Mouse (Mus musculus) 3T3-L1 (cell line): ENCODE data around the gene Hes5.

Source experiments
- DNase-seq: peaks from one replicate; pipeline ENCODE4 v3.0.0-alpha.2; 2015; ENCODE audit warnings: low read depth, low spot score

Gene Hes5

GRCm38 (mm10) chr4:154960690-154961225, at the start of gene Hes5:
TSS of gene Hes5 (plus strand) at chr4:154960923.
- DNase-seq, result no peak

- no peak for DNase-seq
Observed at GRCm38 (mm10) chr4:154911644-154912043, 49.1 kb upstream of the Hes5 start.

- DNase-seq, result no peak
Observed at GRCm38 (mm10) chr4:154913845-154914244, 46.9 kb upstream of the Hes5 start.

- no peak for DNase-seq
Observed at GRCm38 (mm10) chr4:154914252-154914651, 46.5 kb upstream of the Hes5 start.

GRCm38 (mm10) chr4:154914707-154915106, 46.0 kb upstream of the Hes5 start:
- no peak for DNase-seq

GRCm38 (mm10) chr4:154915286-154915685, 45.4 kb upstream of the Hes5 start:
- DNase-seq, result no peak

GRCm38 (mm10) chr4:154916662-154917061, 44.1 kb upstream of the Hes5 start:
- DNase-seq, result no peak

GRCm38 (mm10) chr4:154922291-154922690, 38.4 kb upstream of the Hes5 start:
- DNase-seq, result no peak

GRCm38 (mm10) chr4:154922931-154923330, 37.8 kb upstream of the Hes5 start:
- DNase-seq, result no peak

GRCm38 (mm10) chr4:154925413-154925812, 35.3 kb upstream of the Hes5 start:
- no peak for DNase-seq

GRCm38 (mm10) chr4:154926969-154927898, 33.5 kb upstream of the Hes5 start:
- DNase-seq, result no peak

GRCm38 (mm10) chr4:154927899-154928337, 32.8 kb upstream of the Hes5 start:
- DNase-seq, result peak; percentile 56

GRCm38 (mm10) chr4:154928395-154929087, 32.2 kb upstream of the Hes5 start, which contains the start of gene Tnfrsf14:
TSS of gene Tnfrsf14 (minus strand) at chr4:154928563.
- no peak for DNase-seq

GRCm38 (mm10) chr4:154929088-154929660, 31.5 kb upstream of the Hes5 start:
- no peak for DNase-seq

GRCm38 (mm10) chr4:154933306-154933907, 27.3 kb upstream of the Hes5 start:
- no peak for DNase-seq

- no peak for DNase-seq
Observed at GRCm38 (mm10) chr4:154934800-154935199, 25.9 kb upstream of the Hes5 start.

GRCm38 (mm10) chr4:154935788-154936187, 24.9 kb upstream of the Hes5 start:
- DNase-seq, result no peak

- DNase-seq, result no peak
Observed at GRCm38 (mm10) chr4:154936542-154937255, 24.0 kb upstream of the Hes5 start.

GRCm38 (mm10) chr4:154937746-154938145, 23.0 kb upstream of the Hes5 start:
- no peak for DNase-seq

GRCm38 (mm10) chr4:154940156-154940555, 20.6 kb upstream of the Hes5 start:
- no peak for DNase-seq

- no peak for DNase-seq
Observed at GRCm38 (mm10) chr4:154941831-154942230, 18.9 kb upstream of the Hes5 start.
